Mouse (Mus musculus): ENCODE results near the gene AA467197. TPM values are rescaled to one million over a fixed set of nuclear protein-coding genes. Genes with fewer than 3 reads are reported as not detected.

Gene AA467197
- total RNA-seq, 2 experiments from 2014 or later: not detected

DNA sequence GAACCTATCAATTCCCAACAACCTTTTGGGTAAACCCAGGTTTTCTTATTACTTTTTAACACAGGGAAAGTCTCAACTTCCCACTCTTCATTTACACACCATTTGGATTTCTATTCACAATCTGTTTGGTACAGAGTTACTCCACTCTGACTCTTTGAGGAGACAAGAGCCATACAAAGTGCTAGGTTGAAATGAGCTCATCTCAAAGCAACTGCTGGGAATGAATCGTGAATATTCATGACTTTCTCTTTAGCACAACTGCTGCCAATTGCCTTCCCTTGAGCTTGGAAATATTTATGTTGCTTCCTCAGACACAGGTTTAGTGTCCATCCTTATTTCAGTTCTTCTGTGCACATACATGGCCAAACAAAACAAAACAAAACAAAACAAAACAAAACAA, 46.9 kb downstream of the AA467197 start:
- no peak for DNase-seq
- intact Hi-C loops (cut with DNase I; ENCODE audit: low total_unique reads): no loop called here

DNA sequence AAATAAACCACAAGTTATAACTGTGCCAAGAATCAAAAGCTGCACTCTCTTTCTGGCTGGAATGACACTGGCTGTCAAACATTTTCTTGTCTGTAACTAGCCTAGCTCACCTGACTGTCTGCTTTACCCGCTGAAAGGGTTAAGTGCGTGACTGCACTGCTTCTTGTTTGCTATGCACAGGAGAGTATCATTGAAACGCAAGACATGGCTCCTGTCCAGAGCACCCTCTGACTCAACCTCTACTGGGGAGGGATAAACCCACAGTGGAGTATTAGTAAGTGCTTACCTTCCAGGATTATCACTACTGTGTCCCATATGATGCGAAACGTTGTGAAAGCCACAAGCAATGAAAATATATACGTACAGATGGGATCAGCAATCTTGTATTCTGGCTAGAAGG, 49.9 kb downstream of the AA467197 start:
- intact Hi-C loops (cut with DNase I; ENCODE audit: low total_unique reads): no loop called here
- DNase-seq: no peak

Small RNA genes lying within 50 kb of the gene (microRNA-seq; reads per million reads assigned to microRNA genes)
- gene Mir147: 0.50 to 0.96 reads per million in 2 experiments

Other genes with a start within 250 kb of the AA467197 start
- gene Slc28a2, start 210.5 kb upstream of the AA467197 start, total RNA-seq (2021): 1 to 10 TPM; 6.0 to 6.5 TPM
- gene Gm14085, start 152.0 kb upstream of the AA467197 start, total RNA-seq (2021): under 1 TPM; 0.10 to 0.20 TPM
- gene Gatm, start 25.7 kb upstream of the AA467197 start, total RNA-seq (2021): 10 to 100 TPM; 35.3 to 72.2 TPM
- gene Slc30a4, start 65.7 kb downstream of the AA467197 start, total RNA-seq (2021): 10 to 100 TPM; 13.1 to 14.8 TPM
- 10 to 100 TPM; 16.8 to 19.3 TPM for gene Bloc1s6, start 101.5 kb downstream of the AA467197 start, total RNA-seq (2021)
- gene Sqor, start 128.3 kb downstream of the AA467197 start, total RNA-seq (2021): 10 to 100 TPM in 1 of 2 experiments, 1 to 10 TPM in 1; 9.0 to 12.6 TPM

Measured in gastrocnemius, postnatal 14 days (tissue).